Mouse (Mus musculus): ENCODE results near the gene Asic2.
A peak's percentile ranks its signal among the peaks of the same experiment; 100 is the strongest.

Gene Asic2

DNA sequence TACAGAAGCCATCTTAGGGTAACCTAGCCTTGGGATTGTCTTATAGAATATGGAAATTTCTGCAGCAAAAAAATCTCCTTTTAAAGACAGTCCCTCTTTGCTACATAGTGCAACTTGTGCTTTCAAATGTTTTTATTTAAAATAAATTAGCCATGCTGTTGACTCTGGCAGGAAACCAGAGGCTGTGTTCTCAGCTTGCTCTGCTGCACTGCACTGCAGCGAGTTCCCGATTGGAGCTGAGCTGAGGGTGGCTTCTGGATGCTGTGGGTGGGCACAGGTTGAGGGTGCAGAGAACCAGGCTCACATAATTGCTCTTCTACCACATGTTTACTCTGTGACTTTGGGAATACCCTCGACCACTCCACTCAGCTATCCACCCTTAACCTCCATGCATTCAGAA is 889.0 kb downstream of the Asic2 start:
- no peak for DNase-seq

DNA sequence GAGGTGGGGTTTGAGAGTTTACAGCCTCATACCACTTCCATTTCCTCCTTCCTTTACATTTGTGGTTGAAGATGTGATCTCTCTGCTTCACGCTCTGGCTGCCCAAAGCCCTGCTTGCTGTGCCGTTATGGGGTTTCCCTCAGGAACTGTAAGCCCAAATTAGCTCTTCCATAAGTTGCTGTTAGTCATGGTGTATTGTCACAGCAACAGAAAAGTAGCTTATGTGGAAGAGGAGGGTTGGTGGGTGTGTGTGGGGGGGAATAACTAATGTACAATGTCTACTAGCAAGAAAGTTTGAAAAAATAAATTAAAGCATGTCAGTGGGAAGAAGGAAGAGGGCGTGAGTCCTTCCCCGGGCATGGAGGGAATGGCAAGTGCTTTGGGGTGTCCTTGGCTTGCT is 896.4 kb downstream of the Asic2 start:
- no peak for DNase-seq

DNA sequence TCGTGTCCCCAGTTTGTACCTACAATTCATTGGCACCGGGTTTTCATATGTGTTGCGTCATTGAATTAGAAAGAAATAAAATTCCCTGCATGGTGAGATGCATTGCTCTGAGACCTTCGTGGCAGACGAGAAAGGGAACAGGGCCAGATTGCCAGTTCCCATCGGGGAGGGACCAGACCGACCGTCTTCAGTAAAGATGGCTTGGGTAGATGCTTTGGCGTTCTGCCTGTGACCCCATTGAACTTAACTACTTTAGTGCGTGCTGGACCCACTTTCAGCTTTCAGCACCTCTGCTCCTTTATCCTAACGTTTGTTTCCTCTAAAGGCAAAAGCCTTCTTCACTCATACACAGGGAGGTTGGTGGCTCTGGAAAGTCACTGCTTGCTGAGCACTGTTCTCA is 902.9 kb downstream of the Asic2 start:
- no peak for DNase-seq

DNA sequence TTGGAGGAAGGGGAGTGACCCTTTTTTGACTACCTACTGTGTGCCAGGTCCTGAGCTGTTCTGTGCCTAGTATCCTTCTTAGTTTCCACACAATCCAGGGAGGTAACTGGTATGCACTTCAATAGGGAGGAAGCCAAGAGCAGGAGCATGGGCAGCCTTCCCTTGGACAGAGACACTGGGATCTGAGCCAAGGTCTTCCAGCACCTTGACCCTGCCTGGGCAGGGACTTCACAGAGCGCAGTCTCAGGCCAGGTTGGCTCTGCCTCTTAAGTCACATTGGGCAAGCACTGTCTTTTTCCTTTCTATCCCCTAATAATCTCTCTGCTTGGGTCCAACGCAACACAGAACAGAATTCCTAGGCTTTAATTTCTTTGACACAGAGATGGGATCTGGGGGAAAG is 904.3 kb downstream of the Asic2 start:
- DNase-seq = no peak

DNA sequence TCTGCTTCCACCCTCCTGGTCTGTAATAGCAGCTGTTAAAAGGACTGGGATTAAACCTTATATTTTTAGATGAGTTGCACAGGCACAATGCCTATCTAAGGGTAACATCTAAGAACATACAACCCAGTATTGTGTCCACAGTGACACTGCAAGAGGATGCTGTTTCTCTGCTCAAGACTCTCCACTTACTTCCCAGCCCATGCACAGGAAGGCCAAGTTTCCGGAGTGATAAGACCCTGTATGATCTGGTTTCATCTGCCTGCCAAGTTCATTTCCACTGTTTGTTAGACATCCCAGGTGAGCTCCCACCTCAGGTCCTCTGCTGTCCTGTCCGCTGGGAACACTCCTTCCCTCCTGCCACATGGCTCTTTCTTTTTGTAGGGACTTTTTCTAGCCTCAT is 908.2 kb downstream of the Asic2 start:
- DNase-seq = no peak

DNA sequence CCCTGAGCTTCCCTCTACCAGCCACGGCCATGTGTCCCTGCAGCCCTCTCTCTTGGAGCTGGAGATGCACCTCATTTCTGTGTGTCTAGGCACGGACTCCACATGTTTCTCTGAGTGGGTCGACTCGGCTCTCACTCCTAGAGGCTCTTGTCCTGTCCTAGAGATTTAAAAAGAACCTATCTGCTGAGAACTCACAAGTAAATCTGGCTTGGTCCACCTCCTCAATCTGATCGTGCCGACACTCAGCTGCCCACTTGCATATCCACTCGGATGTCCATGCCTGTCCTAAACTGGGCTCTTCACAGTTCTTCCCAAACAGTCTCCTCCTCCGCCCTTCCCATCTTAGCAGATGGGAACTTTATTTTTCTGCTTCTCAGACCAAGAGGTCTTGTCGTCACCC is 908.7 kb downstream of the Asic2 start:
- DNase-seq = no peak

DNA sequence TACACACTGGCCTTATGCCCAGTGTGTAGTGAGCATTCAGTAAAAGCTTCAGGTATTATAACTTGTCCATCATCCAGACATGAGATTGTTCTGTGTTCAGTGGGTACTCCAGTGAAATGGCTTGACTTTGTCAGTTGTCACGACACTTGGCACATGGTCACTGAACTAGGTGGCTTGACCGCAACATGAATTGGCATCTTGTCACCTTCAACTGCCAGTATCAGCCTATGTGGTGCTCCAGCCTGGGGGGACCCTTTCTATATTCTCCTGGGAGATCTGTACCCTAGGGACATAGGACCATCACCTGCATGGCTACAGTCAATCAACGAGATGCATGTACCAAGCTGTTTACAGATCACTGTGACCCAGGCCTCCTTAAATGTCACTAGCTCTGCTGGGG is 910.8 kb downstream of the Asic2 start:
- DNase-seq = no peak

DNA sequence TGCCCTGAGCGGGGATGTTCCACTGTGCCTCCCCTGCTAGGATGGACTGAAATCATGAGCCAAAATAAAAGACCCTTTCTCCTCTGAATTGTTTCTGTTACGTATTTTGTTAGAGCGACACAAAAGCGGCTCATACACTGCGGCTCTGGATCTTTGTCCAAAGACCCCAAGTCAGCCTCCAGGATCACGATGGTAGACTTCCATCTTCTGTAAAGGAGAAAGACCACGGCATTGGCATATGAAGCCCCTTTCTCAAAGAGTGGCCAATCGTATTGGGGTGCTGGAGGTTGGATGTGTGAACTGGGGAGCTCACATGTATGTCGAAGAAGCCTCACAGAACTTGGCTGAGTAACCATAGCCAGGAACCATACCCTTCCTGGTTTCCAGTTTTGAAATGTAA is 911.5 kb downstream of the Asic2 start:
- no peak for DNase-seq

DNA sequence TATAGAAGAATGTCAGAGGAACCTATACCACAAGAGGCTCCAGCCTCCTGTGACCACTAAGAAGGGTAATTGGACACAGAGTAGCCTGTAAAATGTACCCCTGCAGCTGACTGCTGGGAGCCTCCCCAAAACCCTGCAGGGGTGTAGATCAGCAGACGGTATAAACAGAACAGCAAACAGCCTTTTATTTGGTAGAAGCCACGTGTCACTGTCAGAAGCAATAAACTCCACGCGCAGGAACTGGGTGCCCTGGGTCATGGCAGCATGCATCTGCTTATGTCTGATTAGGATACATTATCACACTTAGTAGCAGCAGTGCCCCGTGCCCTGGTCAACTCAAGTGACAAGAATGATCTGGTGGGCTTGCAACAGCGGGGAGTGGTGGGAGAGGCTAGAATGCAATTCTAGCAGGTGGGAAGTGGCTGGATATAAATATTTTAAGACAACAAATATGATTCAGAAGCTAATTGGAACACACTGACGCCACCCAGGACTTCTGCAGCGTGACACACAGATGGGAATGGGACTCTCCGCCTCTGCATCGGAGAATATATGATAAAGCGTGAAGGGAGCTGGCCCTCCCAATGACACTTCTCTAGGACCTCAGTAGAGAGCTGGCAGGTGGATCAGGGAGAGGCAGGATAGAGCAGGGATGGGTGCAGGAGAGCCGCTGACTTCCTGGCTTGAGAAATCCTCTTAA is 912.7 kb downstream of the Asic2 start:
- peak; percentile 63 for DNase-seq

DNA sequence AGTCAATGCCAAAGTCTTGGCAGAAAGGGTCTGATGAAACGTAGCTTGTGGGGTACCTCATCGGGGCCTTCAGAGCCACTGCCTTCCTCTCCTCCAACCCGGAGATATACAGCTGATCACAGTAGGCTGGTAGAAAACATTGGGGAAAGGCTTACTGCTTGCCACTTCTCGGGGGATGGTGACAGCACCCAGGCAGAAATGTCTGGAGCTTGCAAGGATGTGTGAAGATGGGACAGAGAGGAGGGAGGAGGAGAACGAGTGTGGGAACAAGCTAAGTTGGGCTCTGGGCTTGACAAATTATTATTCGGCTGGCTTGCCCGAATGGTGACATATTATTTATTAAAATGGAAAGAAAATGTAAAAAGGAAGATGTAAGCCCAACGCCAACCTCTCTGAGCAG is 914.4 kb downstream of the Asic2 start:
- DNase-seq = no peak

DNA sequence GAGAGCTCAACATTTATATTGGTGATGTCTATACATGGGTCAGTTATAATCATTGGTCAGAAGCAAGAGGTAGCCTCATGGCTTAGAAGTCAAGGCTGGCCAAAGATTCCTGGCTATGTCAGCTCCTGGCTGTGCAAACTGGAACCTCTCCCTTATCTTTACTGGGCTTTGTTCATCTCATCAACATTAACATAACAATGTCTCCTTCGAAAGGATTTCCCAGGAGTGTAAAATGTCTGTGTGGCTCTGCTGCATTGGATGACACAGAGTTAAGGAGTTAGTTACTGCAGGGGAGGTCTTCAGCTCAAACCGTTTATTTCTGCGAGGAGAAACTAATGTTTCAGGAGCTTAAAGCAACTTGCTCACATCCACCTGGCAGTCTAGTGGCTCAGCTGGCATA is 926.6 kb downstream of the Asic2 start:
- no peak for DNase-seq

DNA sequence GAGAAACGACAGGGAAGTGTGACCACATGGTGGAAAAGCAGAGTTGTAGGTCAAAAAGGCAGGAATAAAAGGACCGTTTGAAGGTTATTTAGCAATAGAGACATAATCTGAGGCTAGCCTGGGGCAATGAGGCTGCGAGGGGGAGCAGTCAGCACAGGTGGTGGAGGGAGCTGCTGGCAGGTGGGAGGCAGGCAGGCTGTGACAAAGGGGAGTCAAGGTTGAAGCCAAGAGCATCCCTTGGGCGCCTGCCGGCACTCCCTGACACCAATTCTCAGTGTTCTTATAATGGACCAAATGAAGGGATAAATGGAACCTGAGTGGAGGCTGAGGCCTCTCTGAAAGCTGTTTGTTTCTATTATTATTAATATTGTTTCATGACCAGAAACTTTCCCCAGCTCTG is 928.3 kb downstream of the Asic2 start:
- DNase-seq = peak; percentile 22

DNA sequence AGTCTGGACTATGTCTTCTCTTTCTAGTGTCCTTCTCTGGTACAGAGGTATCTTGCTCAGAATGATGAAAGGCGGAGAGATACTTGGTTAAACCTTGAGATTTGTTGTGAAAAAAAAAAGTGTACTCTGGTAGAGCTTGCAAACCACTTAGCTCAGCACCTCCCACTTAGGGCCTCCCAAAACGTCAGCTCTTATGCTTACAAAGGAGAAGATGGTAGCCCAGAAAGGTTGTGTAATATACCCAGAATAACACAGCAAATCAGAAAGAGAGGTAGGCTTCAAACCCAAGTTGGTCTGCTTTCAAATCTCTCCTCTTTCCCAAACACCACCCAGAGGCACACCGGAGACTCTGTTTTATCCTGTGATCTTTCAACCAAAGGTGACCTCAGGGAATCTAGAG is 936.1 kb downstream of the Asic2 start:
- no peak for DNase-seq

DNA sequence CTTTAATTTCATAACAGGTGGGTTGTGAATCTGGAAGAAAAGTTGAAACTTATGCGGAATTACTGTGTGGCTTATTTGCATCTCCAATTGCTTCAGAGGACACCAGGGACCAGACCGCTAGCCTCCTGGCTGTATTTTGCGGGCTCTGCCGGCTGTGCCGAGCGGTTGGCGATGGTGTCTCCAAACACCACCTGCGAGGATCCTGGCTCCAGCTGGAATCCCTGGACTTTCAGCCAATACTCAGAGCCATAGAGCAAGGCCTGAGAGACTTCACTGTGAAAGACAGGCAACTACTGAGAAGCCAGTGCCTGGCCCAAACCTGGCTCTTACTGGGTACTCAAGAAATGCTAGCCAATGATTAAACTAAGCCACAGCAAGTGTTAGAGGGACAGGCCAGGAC is 953.5 kb downstream of the Asic2 start:
- DNase-seq = no peak

DNA sequence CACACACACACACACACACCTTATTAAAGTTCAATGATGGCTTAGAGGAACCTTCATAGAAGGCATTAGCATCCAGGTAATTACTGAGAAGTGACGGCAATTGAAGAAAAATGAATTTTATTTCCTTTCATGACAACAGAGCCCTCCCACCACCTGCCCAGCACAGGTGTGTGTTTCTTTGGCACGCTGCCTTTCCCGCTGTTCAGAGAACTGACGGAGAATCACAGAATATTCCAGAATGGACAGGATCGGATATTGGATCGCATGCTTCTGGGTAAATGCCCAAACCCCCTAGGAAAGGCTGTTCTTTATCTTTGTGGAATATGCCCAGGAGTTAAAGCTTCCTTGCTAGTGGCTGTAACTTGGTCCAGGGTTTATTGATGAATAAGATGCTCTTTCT is 954.8 kb downstream of the Asic2 start:
- DNase-seq = no peak

DNA sequence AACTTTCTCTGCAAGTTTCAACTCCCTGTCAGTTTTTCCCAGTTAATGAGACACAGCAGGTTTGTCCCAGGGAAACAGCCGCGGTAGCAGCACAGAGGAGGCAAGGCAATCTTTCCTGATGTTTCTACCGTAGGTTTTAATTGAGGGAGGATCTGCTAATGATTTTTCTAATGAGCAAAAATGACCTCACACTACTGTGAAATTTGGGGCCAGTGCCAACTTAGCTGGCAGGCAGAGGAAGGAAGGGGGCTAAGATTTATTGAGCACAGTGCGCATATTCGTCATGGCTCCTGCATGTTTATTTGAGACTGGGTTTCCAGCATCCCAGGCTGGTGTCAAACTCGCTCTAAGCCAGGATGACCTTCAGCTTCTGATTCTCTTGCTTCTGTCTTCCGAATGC is 957.5 kb downstream of the Asic2 start:
- peak; percentile 59 for DNase-seq

DNA sequence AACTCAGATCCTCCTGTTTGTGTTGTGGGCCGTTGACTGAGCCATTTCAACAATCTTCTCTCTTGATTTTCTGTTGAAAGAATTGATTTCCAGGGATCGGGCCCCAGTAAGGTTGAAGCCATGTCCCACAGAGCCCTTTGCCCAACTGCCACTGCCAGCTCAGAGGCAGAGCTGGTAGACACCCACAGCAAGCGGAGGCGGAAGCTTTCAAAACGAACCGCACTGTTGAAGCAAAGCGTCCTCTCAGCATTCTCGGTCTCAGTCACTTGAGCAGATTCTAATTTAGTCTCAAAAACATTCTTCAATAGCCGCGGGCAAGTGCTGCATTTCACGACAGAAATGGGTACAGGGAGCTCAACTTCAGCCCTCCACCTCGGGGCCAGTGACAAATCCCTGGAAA is 958.9 kb downstream of the Asic2 start:
- DNase-seq = no peak

DNA sequence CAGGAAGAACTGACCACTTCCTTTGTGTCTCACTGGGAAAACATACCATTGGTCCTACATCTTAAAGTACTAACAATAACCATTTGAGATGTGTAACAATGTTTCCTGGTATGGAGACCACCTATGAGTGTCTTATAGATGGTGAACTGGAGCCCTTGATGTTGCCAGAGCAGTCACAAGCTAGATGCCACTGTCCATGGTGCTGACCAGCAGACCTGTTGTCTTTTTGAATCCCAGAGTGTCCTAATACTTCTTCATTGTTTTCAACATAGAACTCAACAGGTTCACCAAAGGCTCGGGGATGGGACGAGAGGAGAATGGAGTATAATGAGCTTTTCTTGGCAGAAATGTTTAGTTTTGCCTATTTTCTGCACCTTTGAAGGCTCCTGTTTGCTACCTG is 962.4 kb downstream of the Asic2 start:
- peak; percentile 60 for DNase-seq

DNA sequence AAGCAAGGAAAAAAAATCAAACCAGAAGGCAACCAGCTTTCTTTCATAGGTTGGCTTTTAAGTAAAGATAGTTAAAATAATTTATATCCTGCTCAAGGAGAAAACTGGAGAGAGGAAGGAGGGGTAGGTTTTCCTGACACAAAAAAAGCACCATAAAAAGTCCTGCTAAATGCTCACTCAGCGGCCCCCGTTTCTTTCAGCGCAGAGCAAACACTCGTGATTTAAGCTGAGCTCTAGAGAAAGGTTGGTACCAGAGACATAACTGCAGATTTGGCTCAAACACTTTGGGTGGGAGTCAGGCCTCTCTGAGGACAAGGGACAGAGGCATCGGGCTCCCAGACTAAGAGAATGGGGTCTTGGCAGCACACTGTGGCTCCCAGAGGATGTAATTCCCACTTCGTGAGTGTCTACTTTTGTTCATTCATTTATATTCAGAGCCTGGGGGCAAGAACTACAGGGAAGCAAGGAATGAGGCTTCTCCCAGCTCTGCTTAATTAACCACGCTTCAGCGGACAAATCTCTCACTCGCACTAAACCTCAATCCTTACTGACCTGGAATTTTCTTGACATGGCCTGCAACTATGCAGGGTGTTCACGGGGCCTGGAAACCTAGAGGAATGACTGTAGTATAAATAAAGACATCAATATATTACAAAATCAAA is 965.4 kb downstream of the Asic2 start:
- peak; percentile 83 for DNase-seq

DNA sequence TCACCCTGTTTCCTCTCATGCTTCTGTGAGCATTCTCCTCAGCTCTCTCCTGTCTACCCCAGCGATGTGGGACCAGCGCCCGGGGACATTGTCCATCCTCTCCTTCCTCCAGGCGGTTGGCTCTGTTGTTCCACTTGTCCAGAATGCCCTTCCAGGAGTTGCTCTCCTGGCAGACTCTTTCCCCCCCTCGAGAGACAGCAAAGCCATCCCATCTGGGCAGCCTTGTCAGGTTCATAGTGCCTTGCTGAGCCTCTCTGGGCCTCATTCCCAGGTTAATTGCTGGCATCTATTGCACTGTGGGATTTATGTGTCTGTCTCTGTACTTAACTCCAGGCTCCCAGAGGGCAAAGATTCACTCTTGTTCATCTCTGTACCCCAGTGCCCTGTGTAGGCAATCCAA is 972.6 kb downstream of the Asic2 start:
- no peak for DNase-seq

DNA sequence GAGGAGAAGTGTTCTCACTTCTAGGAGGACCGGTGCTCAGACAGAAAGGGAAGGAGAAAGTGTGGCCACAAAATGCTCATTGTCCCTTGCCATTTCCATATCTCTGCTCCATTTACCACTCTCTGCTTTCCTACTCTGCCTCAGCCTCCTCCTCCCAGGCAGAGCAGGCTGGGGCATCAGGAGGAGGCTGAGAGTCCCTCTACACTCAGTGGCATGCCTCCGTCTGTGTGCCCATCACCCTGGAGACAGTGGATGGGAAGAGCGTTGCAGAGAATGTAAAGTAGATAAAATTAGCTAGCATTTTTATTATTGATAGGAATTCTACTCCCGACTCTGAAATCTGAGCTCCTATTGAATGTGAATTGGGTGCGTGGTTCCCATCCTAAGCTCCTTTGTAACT is 984.7 kb downstream of the Asic2 start:
- no peak for DNase-seq

DNA sequence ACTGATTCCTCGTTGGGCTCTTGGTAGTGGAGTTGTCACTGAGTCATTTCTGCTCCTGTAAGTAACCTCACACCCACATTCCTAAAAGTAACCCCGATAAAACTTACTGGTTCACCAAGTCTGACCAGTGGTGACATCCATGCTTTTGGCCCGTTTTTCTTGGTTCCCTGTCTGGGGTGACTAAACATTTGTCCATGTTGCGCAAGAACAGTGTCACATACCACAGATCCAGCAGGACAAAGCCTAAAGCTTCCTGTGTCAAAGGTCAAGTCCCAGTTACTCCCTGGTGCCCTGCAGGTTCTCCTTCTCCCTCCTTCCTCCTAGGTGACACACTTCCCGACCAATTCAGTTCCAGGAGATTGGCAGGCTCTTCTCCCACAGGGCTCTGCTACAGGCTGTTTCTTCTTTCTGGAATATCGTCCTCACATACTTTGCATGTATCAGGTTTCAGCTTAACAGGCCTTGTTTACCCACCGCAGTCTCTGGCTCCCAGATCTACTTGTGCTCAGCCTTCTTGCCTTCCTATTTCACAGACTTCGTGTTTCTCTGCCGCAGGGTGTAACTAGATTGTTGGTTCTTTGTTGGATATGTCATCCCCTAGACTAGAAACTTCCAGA is 991.9 kb downstream of the Asic2 start:
- no peak for DNase-seq

DNA sequence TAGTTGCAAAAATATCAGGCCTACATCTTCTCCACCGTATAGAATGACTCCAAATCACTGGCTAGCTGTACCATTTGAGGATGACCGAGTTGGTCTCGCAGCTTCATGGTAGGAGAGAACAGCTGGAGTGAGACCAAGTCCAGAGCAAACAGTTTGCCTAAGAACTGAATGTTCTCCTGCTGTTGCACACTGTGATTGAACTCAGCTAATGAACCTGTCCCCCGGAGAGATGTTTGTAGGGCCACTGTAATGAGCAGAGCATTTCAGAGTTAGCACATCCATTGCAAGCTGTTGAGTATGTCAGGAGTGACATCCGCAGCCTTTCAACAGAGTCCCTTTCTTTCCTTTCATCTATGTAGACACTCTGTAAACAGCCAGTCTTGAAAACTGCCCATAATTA is 993.6 kb downstream of the Asic2 start:
- DNase-seq = no peak

DNA sequence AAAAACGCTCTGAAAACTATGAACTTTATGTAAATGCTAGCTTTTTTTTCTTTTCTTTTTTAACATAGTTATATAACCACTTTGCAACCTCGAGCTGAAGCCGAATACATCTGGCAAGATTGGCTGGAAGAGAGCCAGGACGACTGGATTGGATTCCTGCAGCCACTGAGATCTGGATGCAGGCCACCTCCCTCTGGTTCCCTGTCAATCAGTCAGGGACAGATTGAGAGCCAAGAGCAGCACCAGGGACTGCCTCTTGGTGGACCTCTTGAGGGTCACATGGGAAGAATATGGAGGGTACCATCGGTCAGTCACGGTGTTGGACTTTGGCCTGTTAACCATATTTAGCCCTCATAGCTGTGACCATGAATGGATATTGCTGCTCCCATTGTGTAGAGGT is 994.3 kb downstream of the Asic2 start:
- no peak for DNase-seq

DNA sequence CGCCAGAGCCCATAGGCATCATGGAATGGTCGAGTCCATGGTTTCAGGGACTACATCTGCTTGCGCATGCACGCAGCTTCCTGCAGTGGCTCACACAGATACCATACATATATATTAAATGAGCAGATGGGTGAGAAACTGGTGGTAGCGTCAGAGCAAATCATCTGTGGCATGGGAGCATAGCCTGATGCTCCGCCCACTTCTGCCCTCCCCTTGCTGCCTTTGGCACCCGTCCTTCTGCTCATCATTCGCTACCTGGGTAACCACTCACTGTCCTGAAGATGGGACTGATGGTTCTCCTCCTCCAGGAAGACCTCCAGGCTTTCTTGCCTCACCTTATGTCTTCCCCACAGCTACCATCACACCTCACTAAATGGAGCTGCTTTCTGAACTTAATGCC is 995.0 kb downstream of the Asic2 start:
- DNase-seq = no peak

Data from retina, postnatal 1 day (tissue).